Mouse (Mus musculus) layer of hippocampus, adult 11-12 months (tissue): Measurements from ENCODE around the gene 4931422A03Rik.

Source experiments
- DNase-seq: peaks from one replicate; pipeline ENCODE4 v3.0.0; 2022; ENCODE audit warnings: low spot score

Gene 4931422A03Rik

DNA sequence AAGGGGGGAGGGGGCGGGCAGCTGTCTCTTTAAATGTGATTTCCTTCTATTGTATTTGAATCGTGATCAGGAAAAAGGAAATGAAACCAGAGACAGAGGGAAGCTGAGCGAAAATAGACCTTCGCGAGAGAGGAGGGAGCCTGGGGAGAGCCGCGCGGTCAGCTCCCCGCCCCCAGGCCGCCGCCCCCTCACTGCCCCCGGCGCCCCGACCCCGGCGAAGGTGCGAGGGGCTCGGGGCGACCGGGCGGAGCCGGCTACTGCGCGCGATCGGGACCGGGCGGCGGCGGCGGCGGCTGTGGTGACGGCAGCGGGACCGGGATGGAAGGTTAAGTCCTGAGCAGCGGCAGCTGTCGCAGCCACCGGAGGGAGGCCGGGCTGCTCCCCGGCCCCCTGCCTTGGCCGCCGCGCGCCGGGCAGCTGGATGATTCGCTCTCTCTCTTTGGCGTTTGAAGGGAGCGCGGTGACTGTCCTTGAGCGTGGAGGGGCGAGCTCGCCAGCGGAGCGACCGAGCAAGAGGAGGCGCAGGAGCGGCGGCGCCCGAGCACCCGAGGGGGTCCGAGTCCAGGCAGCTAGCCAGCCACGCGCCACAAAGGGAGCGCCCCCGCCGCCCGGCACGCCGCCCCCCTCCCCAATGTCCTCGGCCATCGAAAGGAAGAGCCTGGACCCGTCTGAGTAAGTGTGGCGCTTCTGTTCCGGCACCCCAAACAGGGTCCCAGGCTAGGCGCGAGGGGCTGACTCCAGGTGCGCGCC is 57.9 kb downstream of the 4931422A03Rik start:
- DNase-seq, result peak; percentile 17

DNA sequence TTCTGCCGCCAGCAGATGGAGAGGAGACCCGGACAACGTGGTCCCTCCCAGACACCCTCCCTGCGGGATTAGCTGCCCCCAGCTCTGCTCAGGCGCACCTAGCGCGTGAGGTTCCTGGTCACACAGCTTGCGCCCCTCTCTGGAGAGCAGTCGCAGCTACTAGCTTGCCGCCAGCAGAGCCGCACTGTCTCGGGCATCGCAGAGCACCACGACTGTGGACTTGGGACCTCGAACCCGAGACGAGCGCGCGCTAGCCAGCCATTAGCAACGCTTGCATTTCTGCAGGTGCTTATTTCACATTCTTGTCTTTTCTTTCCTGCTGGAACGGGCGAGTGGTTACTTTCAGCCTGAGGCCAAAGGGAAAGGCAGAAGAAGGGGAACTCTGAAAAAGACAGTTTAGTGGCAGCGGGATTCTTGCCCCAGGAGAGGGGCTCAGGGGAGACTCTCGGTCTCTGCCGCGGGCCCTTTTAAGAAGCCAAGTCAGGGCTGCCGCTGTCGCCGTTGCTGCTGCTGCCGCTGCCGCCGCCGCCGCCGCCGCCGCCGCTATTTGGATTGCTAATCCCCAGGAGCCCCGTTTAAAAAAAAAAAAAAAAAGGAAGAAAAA is 58.6 kb downstream of the 4931422A03Rik start:
- DNase-seq, result peak; percentile 62

DNA sequence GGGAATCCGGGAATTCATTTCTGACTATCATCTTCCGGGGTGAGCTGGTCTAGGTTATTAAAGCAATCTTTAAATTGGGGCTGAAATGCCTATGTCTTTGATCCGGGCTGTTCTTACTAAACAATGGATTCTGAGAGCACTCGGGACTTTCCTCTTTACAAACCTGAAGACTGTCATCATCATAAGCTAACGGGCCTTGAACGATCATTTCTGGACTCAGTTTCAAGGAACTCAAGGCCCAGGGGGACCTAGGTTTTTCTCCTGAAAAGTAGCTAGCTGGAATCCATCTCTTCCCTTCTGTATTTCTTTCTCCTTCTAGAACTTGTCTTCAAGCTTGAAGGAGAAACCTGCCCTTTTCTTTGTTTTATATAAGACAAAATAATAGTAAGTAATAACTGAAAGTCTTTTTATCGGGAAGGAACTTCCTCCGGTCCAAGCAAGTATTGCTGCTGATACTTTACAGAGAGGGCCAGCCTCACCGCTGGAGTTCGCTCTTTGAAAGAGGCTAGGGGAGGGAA is 59.2 kb downstream of the 4931422A03Rik start:
- DNase-seq, result no peak

DNA sequence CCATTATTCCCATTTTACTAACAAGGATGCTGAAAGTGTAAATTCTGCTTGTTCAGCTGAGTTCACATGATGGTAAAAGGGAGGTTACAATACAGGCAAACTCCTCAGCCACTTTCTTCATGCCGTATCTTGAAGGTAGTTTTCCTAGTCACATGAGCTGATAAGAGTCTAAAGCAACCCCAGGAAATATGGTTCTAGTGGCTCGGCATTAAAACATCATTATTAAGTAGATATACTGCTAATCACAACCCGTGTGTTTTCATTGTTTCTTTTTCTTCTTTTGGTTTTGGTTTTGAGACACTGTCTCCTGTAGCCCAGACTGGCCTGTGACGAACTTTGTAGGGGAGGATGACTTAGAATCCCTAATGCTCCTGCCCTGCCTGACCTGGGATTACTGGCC is 60.0 kb downstream of the 4931422A03Rik start:
- DNase-seq, result no peak

DNA sequence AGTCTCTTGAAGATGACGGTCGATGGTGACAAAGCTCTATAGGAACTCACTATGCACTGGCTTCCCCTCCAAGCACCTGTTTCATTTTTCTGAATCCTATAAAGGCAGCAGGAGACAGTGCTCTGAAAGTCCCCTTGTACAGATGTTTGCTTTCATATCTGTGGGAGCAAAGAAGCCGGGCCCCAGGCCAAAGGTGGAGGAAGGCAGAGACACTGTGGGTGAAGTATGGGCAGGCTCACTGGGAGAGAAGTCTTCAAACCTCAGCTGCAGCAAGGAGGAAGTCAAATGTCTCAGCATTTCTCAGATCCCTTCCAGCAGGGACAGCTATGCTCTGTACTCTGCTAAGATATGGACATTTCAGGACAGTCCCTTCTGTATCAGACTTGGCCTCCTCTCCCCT is 62.8 kb downstream of the 4931422A03Rik start:
- DNase-seq, result no peak

DNA sequence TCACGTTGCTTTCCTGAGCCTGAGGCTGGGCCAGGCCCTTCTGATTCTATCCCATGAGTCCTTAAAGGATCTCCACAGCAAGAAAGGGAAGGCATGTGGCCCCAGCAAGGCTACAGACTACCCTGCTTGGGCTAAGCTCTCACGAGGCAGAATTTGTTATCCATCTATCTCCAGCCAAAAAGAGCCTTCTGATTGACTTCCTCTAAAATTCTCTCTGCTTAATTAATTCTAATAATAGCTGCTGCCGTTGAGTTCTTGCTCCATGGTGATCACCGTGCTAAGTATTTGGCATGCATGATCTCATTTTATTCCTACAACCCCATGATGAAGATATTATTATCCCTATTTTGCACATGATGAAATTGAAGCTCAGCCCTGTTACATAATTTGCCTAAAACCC is 65.8 kb downstream of the 4931422A03Rik start:
- no peak for DNase-seq

DNA sequence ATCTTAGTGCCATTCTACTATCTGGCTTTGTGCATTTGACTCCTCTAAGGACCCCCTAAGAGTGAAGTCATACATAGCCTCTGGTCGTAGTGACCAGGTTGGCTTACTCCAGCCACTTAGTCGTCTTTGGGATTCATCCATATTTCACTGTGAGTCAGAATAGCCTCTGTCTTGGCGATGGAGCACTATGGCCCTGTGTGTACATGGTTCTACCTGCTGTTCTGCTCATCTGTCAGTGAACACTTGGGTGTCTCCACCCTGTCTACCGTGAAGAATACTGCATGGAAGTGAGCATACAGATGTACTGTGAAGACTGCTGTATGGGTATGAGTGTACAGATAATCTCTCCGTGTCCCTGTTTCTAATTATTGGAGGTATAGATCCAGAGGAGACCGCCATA is 68.6 kb downstream of the 4931422A03Rik start:
- DNase-seq, result no peak

DNA sequence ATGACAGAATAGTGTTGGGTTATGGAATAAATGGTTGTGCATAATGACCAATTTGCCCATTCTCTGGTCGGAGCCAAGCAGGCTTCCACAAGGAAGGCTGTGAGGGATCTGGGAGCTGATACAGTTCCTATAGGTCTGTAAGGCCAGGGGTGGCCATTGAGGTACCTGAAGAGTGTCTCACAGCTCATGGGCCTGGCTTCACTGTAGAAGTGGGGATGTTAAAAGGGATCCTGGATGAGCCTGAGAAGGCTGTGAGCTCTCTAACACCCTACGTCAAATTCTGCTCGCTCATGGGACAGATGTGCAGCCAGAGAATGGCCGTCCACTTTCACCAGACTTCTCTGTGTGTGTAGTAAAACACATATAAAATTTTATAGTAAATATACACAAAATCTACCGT is 69.1 kb downstream of the 4931422A03Rik start:
- DNase-seq, result no peak

DNA sequence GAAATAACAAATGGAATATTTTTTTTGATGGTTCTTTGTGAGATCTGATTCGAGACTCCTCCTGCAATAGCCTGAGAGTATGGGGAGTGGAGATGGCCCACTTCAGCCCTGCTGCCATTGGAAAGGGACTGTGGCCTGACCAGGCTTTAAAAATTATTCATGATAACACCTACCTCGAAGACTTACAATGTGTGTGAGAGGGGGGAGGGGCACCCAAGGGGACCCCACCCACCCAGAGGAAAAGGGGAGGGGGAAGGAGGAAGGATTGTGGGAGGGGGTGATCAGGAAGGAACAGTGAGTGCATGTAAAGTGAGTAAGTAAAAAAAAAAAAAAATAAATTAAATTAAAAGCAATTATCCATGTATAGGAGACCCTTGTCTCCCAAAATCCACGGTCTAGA is 69.5 kb downstream of the 4931422A03Rik start:
- DNase-seq, result no peak

DNA sequence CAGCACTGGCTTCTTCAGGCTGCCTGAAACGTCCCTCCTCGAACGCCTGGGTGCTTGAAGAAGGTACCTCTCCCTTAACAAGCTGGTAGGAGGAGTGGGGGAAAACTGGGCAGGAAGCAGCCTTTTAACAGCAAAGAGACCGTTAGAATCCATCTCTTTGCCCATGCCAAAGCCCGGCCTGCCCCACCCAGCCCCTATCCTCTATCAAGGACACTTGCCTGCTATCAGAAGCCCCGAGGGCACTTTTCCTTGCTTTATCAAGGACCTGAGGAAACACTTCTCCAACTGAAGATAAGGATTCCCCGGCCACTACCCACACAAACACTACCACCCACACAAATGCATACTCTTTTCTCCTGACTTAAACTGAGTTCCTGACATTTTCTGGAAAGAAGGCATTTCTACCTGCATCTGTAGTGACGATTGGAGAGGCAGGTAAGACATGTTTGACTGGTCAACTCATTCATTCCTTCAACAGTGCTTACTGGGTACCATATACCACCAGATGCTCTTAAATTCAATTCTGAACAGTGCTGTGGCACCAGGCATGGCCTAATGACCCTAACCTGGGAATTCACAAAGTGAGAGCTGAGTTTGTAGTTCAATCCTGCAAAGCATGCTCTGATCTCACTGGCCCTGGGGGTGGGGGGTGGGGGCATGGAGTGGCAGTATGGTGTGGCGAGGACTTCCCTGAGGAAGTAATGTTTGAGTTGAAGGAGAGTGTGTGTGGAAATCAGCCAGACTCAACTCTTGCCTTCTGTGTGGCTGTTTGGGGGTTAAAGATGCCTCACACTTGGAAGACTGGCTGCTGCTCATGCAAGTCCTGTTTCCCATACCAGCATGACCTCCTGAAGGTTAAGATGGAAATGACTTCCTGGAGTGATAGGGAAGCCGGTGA is 70.3 kb downstream of the 4931422A03Rik start, which contains the start of gene Lmo2:
TSS of gene Lmo2 (plus strand) at position 338 of the 898 bp plus-strand sequence.
- no peak for DNase-seq

DNA sequence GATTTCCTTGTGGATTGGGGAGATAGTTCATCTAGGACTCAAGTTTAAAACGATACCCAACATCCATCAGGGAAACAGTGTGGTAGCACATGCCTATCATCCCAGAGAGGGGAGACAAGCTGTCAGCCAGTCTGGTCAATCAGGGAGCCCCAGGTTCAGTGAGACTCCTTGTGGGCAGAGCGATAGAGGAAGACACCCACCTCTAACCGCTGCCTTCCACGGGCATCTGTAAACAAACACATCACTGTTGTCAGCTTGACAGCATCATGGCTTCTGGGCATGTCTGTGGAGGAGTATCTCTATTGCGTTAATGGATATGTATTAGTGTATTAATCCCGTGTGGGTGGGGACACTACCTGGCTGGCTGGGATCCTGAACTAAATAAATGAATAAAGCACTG is 71.3 kb downstream of the 4931422A03Rik start:
- no peak for DNase-seq

DNA sequence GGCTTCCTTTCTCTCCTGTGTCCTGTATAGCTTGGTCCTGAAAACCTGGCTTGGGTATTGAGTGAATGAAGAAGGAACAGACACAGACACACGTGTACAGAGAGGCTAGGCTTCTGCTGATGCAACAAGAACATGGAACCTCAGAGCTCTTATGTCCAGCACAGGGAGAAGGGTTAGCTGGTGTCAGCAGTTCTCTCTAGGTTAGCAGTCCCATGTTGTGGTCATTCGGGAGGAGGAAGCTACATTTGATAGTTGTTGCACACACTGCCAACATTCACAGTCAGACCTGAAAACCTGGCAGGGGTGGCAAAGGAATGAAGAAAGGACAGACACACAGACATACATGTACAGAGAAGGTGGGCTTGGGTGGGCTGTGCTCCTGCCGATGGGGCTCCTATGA is 72.4 kb downstream of the 4931422A03Rik start:
- no peak for DNase-seq

DNA sequence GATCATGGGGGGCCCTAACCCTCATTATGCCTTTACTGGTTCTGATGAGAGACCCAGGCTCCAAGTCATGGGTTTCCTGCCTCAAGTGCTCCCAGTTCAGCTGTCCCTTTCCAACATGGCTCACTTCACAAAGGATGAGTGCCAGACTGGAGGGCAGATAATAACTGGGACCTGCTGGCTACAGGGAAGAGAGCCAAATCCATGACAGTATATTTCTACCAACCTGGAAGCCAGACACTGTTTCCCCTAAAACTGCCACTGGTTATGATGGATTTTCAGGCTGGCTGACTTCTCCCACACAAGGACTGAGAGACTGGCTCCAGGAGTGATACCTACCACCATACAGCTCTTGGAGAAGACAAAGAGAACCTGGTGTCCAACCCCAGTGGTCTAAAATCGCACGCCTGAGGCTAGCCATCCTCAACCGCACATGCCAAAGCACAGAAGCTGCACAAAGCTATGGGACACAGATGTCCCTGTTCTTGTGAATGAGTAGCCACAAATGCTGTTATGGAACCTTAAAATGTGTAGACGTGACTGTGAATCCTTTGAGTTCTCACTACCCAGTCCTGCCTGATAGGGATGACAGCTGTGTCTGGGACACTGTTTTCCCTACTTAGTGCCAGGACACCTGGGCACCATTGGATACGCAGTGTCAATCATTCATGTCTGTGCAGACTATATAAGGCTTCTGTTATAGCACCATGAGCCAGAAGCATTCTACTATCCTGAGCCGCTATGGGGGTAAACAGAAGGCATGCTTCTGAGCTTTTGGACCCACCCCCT is 74.9 kb downstream of the 4931422A03Rik start:
- peak; percentile 18 for DNase-seq

DNA sequence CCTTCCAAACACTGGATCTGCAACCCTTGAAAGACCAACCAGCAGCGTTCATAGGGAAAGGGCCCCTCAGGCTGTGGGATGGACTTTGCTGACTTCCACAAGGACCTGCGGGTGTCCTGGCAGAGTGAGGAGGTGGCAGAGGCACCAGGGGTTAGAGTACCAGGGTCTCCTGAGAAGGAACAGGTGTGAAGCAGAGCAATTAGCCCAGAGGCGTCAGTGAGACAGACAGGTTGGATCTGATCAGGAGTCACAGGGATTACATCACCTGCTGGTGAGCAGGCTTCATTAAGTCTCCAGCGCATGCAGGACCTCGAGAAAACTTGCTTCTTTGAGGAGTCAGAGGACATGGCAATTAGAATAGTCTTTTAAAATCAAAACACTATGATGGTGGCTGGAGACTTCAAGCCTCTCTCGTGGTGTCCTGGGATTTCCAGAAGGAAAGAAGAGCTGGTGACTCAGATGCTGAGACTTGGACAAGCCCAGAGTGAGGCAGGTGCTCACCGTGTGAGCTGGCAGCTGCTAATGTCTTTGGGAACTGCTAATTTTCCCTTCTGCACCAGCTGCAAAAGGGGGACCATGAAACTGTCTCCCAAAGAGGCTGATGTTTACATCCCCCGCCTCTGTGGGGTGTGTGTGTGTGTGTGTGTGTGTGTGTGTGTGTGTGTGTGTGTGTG is 80.0 kb downstream of the 4931422A03Rik start:
- DNase-seq, result no peak

DNA sequence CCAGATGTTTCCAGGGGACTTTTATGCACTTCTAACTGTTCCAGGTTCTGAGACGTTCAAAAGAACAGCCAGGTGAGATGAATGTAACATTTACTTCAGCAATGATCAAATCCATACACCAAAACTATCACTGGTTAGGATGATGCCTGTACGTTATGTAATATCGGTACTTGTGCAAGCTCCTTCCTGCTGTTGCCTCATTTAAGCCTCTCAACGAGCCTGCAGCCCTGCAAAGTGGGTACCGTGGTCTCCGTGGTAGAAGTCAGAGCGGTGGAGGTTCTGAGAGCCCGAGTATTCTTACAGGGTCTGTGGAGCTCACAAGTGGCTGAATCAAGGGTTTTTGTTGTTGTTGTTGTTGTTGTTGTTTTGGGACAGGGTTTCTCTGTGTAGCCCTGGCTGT is 81.3 kb downstream of the 4931422A03Rik start:
- no peak for DNase-seq

DNA sequence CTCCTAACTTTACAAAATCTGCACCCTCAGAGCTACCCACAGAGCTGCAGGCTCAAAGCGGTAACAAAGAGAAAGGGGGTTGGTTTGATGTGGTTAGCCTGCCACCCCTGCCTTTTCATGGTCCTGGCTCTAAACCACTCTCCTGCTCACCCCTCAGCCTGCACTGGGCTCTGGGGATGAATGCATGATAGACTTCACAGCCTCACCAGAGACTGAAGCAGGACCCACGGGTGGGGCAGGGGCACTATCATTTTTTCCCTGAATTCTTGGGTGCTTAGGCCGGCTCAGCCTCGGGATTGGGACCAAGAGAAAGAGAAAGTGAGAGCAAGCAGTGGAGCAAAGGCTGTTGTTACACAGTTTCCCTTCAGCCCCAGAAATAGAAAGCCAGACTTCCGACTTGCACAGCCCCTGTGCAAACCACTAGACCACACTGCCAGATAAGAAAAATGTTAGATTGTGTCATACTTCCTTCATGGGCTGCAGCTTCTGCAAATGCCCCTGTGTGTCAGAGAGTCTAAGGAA is 82.5 kb downstream of the 4931422A03Rik start:
- DNase-seq, result peak; percentile 20

DNA sequence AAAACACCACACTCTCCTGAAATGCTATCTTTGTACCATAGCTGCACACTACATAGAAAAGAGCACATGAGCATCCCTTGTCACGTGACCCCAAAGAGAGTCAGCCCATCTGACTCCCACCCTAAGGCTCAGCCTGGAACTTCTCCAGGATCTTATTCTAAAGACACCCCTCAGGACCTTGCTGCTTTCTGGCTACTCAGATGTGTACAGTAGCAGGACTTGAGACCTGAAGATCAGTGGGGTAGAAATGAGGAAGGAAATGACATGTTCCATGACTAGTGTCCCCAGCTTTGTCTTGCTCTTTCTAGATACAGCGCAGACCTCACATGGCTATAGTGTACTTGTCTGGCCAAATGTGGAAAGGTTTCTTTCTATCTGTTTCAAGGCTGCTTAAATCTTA is 83.3 kb downstream of the 4931422A03Rik start:
- no peak for DNase-seq

DNA sequence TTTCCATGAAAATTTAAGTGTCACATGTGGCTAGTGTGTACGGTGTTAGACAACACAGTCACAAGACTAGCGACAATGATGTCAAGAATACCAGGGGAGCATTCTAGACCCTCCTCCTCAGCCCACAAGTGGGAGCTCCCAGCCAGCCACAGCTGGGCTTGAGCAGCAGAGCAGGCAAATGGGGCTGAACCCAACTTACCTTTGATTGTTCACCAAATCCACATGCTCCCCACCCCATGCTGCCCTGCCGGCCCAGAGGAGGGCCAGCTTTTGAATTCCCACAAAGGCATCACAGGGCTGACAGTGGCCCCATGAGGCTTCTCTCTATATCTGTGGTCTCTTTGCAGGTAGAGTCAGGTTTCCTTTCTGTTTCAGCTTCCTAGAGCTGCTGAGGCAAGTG is 87.1 kb downstream of the 4931422A03Rik start:
- DNase-seq, result no peak

DNA sequence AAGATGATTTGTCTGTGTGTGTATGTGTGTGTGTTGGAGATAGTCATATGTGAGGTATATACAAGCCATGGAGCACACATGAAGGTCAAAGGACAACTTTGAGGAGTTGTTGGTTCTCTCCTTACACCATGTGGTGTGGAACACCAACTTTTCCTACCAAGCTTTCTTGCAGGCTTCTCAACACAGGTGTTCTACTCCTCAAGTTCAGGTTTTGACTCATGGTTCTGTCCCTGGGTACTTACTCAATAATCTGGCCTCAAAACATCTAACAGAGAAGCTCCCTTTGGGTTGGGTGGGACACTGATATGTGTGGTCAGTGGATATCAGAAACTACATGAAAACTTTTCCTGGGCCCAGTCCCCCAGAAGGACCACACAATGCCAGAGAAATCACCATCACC is 89.2 kb downstream of the 4931422A03Rik start:
- no peak for DNase-seq

DNA sequence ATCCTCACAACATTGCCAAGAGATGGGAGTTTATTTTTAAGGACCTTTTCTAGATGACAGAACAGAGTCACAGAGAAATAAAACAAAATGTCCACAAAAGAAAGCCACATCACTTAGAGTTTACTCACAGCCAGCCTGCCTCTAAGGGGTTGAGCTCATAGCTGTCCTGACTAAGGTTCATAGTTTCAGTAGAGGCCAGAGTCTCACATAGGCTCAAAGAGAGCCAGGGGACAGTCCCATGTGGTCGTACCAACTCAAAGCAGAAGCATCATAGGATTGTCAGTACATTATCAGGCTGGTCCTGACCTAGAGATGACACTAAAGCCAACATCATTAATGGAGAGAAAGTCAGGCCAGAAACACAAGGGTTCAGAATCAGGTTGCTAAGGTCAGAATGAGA is 89.6 kb downstream of the 4931422A03Rik start:
- DNase-seq, result no peak

DNA sequence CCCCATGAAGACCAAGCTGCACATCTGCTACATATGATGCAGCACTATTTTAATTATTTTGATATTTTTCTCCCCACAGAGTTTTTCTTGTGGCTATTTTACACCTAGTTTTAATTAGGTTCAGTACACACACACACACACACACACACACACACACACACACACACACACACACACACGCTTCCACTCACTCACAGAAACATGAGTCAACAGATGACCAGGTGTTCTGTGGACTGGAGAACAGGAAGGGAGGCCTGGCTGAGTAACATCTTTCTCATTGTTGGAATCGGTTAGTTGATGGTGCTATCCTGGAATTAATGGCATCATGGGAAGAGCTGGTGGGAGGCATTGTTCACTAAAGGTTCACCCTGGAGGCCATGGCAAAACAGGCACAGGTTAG is 90.5 kb downstream of the 4931422A03Rik start:
- no peak for DNase-seq
